Mouse (Mus musculus): ENCODE results near the gene Kif27.

Gene Kif27

GRCm38 (mm10) chr13:58275599-58275998, 83.3 kb downstream of the Kif27 start, which contains the start of gene Gkap1:
Gene Gkap1, minus strand, starts transcription at chr13:58275699.
- no peak for DNase-seq

- no peak for DNase-seq
Measured at GRCm38 (mm10) chr13:58275076-58275475, 83.8 kb downstream of the Kif27 start.

GRCm38 (mm10) chr13:58274259-58274991, 84.5 kb downstream of the Kif27 start:
- peak; percentile 54 to 67 for DNase-seq

DNA sequence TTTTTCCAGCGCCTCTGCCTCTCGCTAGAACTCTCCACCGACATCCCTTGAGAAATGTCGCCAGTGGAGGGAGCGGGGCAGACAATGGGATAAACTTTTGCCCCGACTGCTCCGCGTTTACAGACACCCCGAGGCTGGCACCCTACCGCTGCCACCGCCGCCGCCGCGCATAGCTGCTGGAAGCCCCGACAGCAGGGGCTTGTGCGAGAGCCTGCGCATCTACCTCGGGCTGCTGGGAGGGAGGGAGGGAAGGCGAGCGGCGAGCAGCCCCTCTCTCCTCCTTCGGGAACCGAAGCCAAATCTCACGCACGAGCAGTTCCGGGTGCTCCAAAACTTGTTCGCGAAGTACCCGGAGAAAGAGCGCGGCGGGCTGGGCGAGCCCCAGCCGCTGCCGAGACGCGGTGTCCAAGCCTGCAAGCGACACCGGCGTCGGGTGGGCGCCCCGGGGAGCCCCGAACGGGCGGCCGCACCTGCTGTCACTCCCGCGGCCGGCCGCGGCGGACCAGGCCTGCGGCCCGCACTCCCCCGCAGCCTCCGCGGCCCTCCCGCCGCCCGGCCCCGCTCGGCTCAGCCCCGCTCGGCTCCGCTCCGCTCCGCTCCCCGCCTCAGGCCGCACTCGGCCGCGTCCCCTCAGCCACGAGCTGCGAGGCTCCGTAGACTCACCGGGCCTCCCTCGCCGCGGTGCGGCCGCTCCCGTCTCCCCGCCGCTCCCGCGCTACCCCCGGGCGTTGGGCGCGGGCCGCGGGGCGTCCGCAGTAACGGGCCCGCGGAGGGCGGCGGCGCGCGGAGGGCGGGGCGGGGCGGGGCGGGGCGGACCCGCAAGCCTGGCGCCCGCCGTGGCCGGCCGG, 85.3 kb downstream of the Kif27 start:
- DNase-seq = peak; percentile 26 to 33

GRCm38 (mm10) chr13:58266864-58267263, 92.1 kb downstream of the Kif27 start:
- DNase-seq = no peak

- DNase-seq = no peak
Measured at GRCm38 (mm10) chr13:58263546-58263945, 95.4 kb downstream of the Kif27 start.

- no peak for DNase-seq
Measured at GRCm38 (mm10) chr13:58261674-58262073, 97.2 kb downstream of the Kif27 start.

DNA sequence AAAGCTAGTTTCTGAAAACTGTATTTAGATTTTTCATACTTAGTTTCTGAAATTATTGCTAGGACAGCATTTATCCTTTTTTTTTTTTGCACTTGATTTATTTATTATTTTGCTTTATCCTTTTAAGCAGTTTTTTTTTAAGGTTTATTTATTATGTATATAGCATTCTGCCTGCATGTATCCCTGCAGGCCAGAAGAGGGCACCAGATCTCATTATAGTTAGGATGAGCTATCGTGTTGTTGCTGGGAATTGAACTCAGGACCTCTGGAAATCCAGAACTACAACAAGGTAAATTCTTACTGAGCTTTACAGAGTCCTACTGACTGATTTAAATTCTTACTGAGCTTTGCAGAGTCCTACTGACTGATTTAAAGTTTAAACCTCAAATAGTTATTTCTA, 105.7 kb downstream of the Kif27 start:
- DNase-seq = no peak

DNA sequence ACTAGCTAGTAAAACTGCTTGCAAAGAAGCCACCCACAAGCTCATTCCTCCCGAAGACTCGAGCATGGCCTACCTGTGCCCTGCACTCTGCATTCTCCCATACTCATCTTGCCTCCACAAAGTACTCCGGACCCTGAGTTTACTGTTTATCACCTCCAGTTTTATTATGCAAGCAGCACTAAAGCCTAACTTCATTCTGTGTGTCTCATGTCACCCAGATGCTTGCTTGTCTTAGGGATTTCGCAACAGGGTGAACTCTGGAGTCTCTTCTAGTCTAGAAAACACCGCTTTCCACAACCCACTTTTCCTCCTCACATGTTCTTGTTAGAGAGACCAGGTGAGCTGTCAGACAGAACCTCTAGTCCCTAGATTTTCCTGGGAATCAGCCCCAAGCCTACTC, 110.0 kb downstream of the Kif27 start:
- no peak for DNase-seq

Data from thymus, postnatal 36 days (tissue).